Mouse (Mus musculus) embryo, embryonic 11.5 days (tissue): Measurements from ENCODE around the gene Acsl3.

Experiments
- DNase-seq: peaks from one replicate; pipeline ENCODE4 v3.0.0-alpha.2; 2012; ENCODE audit warnings: low read depth, low spot score

The Acsl3 gene

DNA sequence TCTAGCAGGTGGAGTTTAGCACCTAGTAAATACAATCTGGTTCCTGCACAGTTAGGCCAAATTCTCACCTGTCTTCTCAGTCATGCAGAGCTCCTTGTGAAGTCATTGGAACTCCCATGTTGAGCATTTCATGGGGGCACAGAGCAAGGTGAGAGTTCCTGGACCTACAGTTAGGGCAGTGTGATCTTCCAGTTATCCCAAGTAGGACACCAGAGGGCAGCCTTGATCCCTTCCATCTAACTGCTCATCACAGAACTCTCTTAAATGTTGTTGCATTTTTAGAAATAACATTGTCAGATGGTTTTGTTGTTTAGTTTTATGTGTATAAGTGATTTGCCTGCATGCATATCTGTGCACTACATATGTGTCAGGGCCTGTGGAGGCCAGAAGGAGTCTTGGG, 29.2 kb downstream of the Acsl3 start:
- peak; percentile 8 for DNase-seq

DNA sequence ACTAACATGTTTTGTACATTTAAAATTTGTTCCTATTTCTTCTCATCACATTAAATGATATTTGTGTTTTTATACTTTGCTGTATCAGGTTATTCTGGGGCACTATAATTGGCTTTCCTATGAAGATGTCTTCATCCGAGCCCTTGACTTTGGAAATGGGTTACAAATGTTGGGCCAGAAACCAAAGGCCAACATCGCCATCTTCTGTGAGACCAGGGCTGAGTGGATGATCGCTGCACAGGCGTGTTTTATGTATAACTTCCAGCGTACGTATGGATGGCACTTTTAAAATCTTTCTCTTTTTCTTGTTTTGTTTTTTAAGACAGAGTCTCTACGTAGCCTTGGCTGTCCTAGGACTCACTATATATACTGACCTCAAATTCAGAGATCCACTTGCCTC, 30.5 kb downstream of the Acsl3 start:
- no peak for DNase-seq

- DNase-seq, result no peak
Measured at GRCm38 (mm10) chr1:78694503-78695258, 37.1 kb downstream of the Acsl3 start.

- no peak for DNase-seq
Measured at GRCm38 (mm10) chr1:78696305-78696704, 38.7 kb downstream of the Acsl3 start.

DNA sequence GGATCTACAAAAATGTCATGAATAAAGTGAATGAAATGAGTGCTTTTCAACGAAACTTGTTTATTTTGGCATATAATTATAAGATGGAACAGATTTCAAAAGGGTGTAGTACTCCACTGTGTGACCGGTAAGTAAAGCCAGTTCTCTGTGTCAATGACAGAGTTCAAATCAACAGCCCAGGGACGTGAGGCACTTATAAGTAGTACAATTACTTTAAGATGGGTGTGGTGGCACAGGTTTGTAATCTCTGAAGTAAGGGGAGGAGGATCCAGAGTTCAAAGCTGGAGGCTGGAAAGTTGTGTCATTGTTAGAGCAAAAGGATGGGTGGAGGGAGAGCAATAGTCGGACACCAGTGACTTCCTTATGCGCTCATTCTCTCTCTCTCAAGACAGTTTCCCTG, 39.3 kb downstream of the Acsl3 start:
- DNase-seq, result no peak

GRCm38 (mm10) chr1:78698138-78698537, 40.5 kb downstream of the Acsl3 start:
- DNase-seq, result no peak

GRCm38 (mm10) chr1:78701740-78702139, 44.1 kb downstream of the Acsl3 start:
- DNase-seq, result no peak

- DNase-seq, result no peak
Measured at GRCm38 (mm10) chr1:78702282-78702963, 44.8 kb downstream of the Acsl3 start.

GRCm38 (mm10) chr1:78702964-78703285, 45.3 kb downstream of the Acsl3 start:
- DNase-seq, result no peak

GRCm38 (mm10) chr1:78706338-78706737, 48.7 kb downstream of the Acsl3 start:
- DNase-seq, result no peak

DNA sequence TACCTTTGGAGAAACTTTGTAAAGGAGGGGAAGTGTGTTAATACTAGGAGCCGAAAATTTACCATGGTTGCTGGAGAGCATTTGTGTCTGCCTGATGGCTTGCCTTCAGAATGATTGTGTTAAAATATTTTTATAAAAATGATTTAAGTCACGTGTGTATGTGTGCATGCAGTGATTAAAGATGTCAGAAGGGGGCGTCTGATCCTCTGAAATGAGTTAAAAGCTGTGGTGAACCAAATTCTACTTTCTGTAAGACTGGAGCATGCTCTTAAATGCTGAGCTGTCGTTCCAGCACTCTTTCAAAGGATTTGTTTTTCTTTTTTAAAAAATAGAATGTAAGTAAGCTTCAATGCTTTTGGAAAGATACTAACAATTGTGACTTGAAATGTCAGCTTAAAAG, 49.7 kb downstream of the Acsl3 start:
- no peak for DNase-seq

DNA sequence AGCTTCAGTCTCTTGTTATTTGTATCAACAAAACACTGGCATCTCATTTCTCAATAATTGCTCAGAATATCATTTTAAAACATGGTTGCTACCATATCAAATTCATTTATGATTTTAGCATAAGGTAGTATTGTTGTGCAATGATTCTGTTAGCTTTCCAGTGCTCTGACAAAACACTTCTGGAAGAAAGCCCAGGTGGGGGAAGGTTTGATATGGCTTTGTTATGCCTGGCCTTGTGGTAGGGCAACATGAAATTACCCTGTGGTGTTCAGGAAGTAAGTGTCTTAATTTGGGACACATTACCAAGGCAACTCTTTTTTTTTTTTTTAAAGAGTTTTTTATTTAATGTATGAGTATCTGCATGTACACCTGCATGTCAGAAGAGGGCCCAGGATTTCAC, 52.4 kb downstream of the Acsl3 start:
- no peak for DNase-seq

DNA sequence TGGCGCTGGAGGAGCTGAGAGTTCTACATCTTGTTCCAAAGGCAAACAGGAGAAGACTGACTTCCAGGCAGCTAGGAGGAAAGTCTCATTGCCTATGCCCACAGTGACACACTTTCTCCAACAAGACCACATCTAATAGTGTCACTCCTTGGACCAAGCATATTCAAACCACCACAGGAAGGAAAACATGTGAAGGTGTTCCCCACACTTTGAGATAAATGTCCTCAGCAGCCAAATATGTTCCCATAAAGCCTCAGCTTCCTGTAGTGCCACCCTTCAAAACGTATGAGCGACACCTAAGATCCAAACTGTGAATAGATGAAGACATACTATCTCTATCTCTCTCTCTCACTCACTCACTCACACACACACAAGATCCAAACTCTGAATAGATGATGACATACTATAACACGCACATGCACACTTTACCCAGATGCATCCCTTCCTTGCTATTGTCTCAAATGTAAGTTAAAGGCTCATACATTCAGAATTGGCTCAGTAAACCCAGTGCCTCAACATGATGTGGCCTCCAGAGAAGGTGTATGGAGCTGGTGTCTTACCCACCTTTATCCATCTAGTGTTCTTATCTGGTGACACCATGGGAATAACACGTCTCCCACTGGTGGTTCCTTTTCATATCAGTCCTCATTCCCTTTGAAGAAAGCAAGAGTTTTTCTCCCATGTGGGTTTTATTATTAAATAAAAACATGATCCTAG, 53.1 kb downstream of the Acsl3 start:
- DNase-seq, result no peak

GRCm38 (mm10) chr1:78724458-78725190, 67.0 kb downstream of the Acsl3 start:
- DNase-seq, result peak; percentile 73

GRCm38 (mm10) chr1:78725191-78725490, 67.5 kb downstream of the Acsl3 start:
- DNase-seq, result no peak

GRCm38 (mm10) chr1:78725617-78726223, 68.1 kb downstream of the Acsl3 start:
- no peak for DNase-seq

GRCm38 (mm10) chr1:78730114-78730720, 72.6 kb downstream of the Acsl3 start:
- DNase-seq, result no peak

GRCm38 (mm10) chr1:78732290-78732689, 74.7 kb downstream of the Acsl3 start:
- DNase-seq, result no peak

DNA sequence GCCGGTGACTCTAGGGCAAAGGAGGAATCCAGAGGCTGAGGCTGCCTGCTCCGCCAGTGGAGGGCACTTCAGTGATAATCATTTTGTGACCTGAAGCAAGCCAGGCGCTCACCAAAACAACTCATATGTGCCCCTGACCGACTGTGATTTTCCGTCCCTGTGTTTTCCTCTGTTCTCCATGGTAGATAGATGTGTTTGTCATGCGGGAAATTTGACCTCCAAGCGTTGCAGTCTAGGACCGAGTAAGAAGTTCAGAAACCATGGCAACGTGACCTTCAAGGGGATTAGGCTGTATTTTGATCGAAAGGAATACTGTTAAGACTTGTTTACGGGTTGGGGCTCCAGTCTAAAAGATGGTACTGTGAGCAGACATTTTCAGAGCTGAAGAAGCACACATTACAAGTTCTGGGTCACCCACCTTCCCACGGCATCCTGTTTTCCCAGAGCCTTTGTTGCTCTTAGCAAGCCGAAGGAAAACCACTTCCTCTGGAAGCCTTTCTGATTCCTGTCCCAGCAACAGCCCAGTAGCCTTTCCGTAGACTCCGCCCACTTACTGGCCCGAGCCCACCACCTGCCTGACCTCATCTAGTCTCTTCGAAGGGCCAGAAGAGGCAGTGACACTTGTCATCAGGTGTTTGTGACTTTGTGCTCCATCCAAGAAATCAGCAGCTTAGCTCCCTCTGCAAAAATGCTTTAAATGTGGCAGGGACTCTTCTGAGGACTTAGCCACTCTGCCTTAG, 76.8 kb downstream of the Acsl3 start:
- DNase-seq, result no peak

DNA sequence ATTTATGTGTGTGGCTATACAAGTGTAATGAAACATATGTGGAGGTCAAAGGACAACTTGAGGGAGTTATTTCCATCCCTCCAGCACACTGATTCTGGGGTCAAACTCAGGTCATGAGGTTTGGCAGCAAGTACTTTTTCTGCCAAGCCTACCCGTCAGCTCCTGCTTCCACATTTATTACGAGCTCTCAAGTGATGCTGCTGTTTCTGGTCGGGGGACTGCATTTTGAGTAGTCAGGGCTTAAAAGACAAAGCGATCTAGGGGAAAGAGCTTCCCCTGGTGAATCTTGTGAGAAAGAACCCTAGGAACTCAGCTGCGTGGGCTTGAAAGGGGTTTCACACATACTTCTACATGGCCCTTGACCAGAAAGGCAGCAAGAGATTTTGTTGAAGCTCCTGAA, 80.0 kb downstream of the Acsl3 start:
- DNase-seq, result no peak

DNA sequence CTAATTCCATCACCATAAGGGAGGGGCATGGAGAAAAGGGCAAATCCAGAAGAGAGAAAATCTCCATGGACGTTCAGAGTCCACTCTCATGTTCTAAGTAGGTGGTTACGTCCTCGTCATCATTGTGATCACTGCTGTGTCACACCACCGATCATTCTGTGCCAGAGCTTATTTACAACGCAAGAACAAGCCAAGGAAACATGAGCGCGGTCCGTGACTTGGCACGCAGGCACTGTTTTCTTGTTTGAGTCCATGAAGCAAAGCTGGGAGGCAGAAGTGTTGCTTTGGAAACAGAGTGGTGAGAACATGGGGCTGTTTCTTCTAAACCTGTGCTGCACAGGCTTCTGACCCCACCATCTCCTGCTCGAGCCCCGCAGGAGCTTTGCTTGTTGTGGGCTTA, 83.1 kb downstream of the Acsl3 start:
- DNase-seq, result no peak
